8 mouse cellular contexts compared by ENCODE assay signal in the genomic region with DNA sequence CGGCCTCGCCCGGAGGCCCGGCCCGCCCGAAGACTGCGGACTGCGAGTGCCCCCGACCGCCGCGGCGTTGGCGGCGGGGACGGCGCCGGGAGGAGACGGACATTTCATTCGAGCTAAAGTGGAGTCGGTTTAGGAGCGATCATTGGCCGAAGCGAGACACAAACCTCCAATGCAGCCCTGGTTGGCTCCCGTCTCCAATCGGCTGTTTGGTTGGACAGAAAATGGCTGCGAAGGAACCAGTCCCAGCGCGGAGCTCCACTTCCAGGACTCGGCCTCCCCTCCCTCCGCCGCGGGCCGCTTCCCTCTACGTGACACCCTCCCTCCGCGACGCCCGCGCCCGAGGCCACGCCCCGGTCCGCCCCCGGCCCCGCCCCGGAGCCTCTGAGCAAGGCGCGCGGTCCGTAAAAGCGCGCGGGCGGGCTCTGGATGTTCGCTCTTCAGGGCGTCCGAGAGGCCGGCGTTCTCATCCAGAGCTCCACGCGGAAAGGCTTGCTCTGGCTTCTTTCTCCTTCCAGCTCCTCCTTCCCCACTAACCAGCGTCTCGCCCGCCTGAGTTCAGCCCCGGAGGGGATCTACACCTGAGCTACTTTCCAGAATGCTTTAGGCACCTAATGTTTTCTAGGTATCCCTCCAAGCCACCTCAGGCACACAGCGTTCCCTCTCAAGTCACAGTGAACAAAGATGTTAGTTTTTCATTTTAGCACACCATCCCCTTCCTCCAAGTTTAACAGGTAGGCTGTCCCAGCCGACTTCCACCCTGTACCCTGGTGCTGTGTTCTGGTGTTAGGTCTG. TPM values are rescaled to one million over a fixed set of nuclear protein-coding genes. Genes with fewer than 3 reads are reported as not detected.
DNase-seq lines count a peak whose midpoint lies in the region; ATAC-seq and TF ChIP-seq lines count a peak whose summit lies in the region.

A gene (minus strand): TSS at position 305 of the 792 bp plus-strand sequence.

- peak; percentile 99 for DNase-seq in brain, embryonic 14.5 days (ENCODE audit: low read depth)
- peak; percentile 96 for DNase-seq in liver, adult 2 months (ENCODE audit: extremely low read depth, low read depth, low spot score)
- DNase-seq in splenic B cell, adult 2 months (ENCODE audit: low read depth, low spot score): peak; percentile 96

- peak within 1 kb of the TSS; percentile 90 for H3K9ac ChIP-seq in heart, embryonic 11.5 days (ENCODE audit: low read depth, low read length)
- H3K9ac ChIP-seq in kidney, embryonic 16.5 days (replicated peaks; ENCODE audit: low read length): peak within 1 kb of the TSS; percentile 99
- H3K9ac ChIP-seq in liver, adult 2 months (ENCODE audit: low read depth, low read length): peak within 1 kb of the TSS; percentile 95

- peak within 1 kb of the TSS; percentile 99 for H3K27ac ChIP-seq in heart, embryonic 11.5 days (ENCODE audit: low read depth, low read length)
- peak within 1 kb of the TSS; percentile 100 for H3K27ac ChIP-seq in kidney, embryonic 16.5 days (ENCODE audit: low read length)
- peak within 1 kb of the TSS; percentile 85 for H3K27ac ChIP-seq in liver, adult 2 months (replicated peaks; ENCODE audit: insufficient read depth, low read depth, low read length)

- peak; percentile 98 for ATAC-seq in heart, embryonic 11.5 days (replicated peaks; ENCODE audit: insufficient number of reproducible peaks, low FRiP score, low TSS enrichment)
- peak; percentile 97 for ATAC-seq in kidney, embryonic 16.5 days (ENCODE audit: low FRiP score, low TSS enrichment)

- peak within 1 kb of the TSS; percentile 74 for H3ac ChIP-seq in C2C12 (ENCODE audit: control insufficient read depth, insufficient read length, low read depth)
- H3ac ChIP-seq in myocyte (ENCODE audit: control insufficient read depth, insufficient read length): peak within 1 kb of the TSS; percentile 97

- H3K4me2 ChIP-seq in heart, embryonic 11.5 days: peak within 1 kb of the TSS; percentile 85
- H3K4me2 ChIP-seq in kidney, embryonic 16.5 days (replicated peaks; ENCODE audit: low read depth, low read length): peak within 1 kb of the TSS; percentile 83
- peak within 1 kb of the TSS; percentile 99 for H3K4me2 ChIP-seq in myocyte (ENCODE audit: low read depth)

- H3K9me3 ChIP-seq in erythroblast, embryonic 14.5 days (ENCODE audit: control insufficient read depth, low read length): no peaks in the 10 kb centered on the region
- no peaks in the 10 kb centered on the region for H3K9me3 ChIP-seq in heart, embryonic 11.5 days (replicated peaks; ENCODE audit: control insufficient read depth, low read length)
- no peaks in the 10 kb centered on the region for H3K9me3 ChIP-seq in kidney, embryonic 16.5 days (ENCODE audit: low read length)

- no peak for TF ChIP-seq CTCF in C2C12 (IDR thresholded peaks at IDR 0.05; ENCODE audit: control insufficient read depth, insufficient read depth, insufficient read length)
- no peak for TF ChIP-seq CTCF in brain, embryonic 14.5 days (IDR thresholded peaks at IDR 0.05; ENCODE audit: borderline replicate concordance, extremely low read depth, insufficient read depth, insufficient read length)
- no peak for TF ChIP-seq CTCF in liver, adult 2 months (IDR thresholded peaks at IDR 0.05; ENCODE audit: low read depth, low read length)

- TF ChIP-seq POLR2A in brain, embryonic 14.5 days (IDR thresholded peaks at IDR 0.05; ENCODE audit: borderline replicate concordance, extremely low read depth, insufficient read depth, insufficient read length, poor library complexity, severe bottlenecking): peak; percentile 98
- peak; percentile 96 for TF ChIP-seq POLR2A in liver, adult 2 months (IDR thresholded peaks at IDR 0.05; ENCODE audit: extremely low read depth, insufficient read depth, low read length)
- peak; percentile 82 for TF ChIP-seq POLR2A in myocyte (IDR thresholded peaks at IDR 0.05; ENCODE audit: insufficient read length, low read depth)

- H3K79me3 ChIP-seq in C2C12 (ENCODE audit: low read depth): peaks cover 33% of the 10 kb centered on the region

- peaks cover 49% of the 10 kb centered on the region for H3K4me1 ChIP-seq in erythroblast, embryonic 14.5 days (ENCODE audit: control insufficient read depth)
- H3K4me1 ChIP-seq in heart, embryonic 11.5 days (ENCODE audit: control insufficient read depth, insufficient read depth, low read length): peaks cover 19% of the 10 kb centered on the region
- H3K4me1 ChIP-seq in kidney, embryonic 16.5 days (ENCODE audit: insufficient read depth, low read length): peaks cover 30% of the 10 kb centered on the region
- H3K4me1 ChIP-seq in liver, adult 2 months (ENCODE audit: control insufficient read depth, insufficient read depth, low read length): peaks cover 18% of the 10 kb centered on the region

- H3K4me3 ChIP-seq in C2C12 (ENCODE audit: insufficient read depth, poor library complexity, severe bottlenecking): peak within 1 kb of the TSS; percentile 85
- peak within 1 kb of the TSS; percentile 92 for H3K4me3 ChIP-seq in erythroblast, embryonic 14.5 days (replicated peaks)
- peak within 1 kb of the TSS; percentile 81 for H3K4me3 ChIP-seq in heart, embryonic 11.5 days (ENCODE audit: low read depth, low read length)
- H3K4me3 ChIP-seq in kidney, embryonic 16.5 days (ENCODE audit: low read length): peak within 1 kb of the TSS; percentile 89
- H3K4me3 ChIP-seq in liver, adult 2 months (ENCODE audit: insufficient read depth, low read depth, low read length): peak within 1 kb of the TSS; percentile 96
- peak within 1 kb of the TSS; percentile 38 for H3K4me3 ChIP-seq in myocyte

- H3K27me3 ChIP-seq in C2C12 (ENCODE audit: control insufficient read depth, insufficient read depth, insufficient read length): no peaks in the 10 kb centered on the region
- H3K27me3 ChIP-seq in erythroblast, embryonic 14.5 days (ENCODE audit: control insufficient read depth): no peaks in the 10 kb centered on the region
- H3K27me3 ChIP-seq in heart, embryonic 11.5 days (ENCODE audit: control insufficient read depth, insufficient read depth, low read length): no peaks in the 10 kb centered on the region
- no peaks in the 10 kb centered on the region for H3K27me3 ChIP-seq in kidney, embryonic 16.5 days (ENCODE audit: insufficient read depth, low read length)
- H3K27me3 ChIP-seq in liver, adult 2 months (ENCODE audit: control insufficient read depth, insufficient read depth, low read length): no peaks in the 10 kb centered on the region
- no peaks in the 10 kb centered on the region for H3K27me3 ChIP-seq in myocyte (ENCODE audit: control insufficient read depth, insufficient read depth, insufficient read length)
- no peaks in the 10 kb centered on the region for H3K27me3 ChIP-seq in splenic B cell, adult 2 months (ENCODE audit: control insufficient read depth, insufficient read depth, low read length, poor library complexity, severe bottlenecking)

- peaks cover 25% of the 10 kb centered on the region for H3K36me3 ChIP-seq in C2C12 (ENCODE audit: control insufficient read depth, insufficient read depth)
- H3K36me3 ChIP-seq in erythroblast, embryonic 14.5 days (ENCODE audit: control insufficient read depth): peaks cover 29% of the 10 kb centered on the region
- peaks cover 14% of the 10 kb centered on the region for H3K36me3 ChIP-seq in heart, embryonic 11.5 days (ENCODE audit: control insufficient read depth, insufficient read depth, low read length)
- peaks cover 23% of the 10 kb centered on the region for H3K36me3 ChIP-seq in kidney, embryonic 16.5 days (ENCODE audit: insufficient read depth, low read length)
- H3K36me3 ChIP-seq in liver, adult 2 months (ENCODE audit: control insufficient read depth, insufficient read depth, low read length): no peaks in the 10 kb centered on the region
- H3K36me3 ChIP-seq in myocyte (ENCODE audit: control insufficient read depth, insufficient read depth): peaks cover 4% of the 10 kb centered on the region
- peaks cover 6% of the 10 kb centered on the region for H3K36me3 ChIP-seq in splenic B cell, adult 2 months (ENCODE audit: control insufficient read depth, insufficient read depth, low read length, poor library complexity, severe bottlenecking)

- under 1% methylated on average over 62 of the region's 68 CpGs for WGBS in heart, embryonic 11.5 days (ENCODE audit: insufficient replicate concordance)
- under 1% methylated on average over 65 of the region's 68 CpGs for WGBS in kidney, embryonic 16.5 days
- under 1% methylated on average over 64 of the region's 68 CpGs for WGBS in liver, adult 2 months

- peaks cover 44% of the 10 kb centered on the region for H3K79me2 ChIP-seq in C2C12 (ENCODE audit: control insufficient read depth, insufficient read depth)
- no peaks in the 10 kb centered on the region; the same call in 1 of the 2 replicates for H3K79me2 ChIP-seq in liver, adult 2 months (ENCODE audit: control insufficient read depth, insufficient read depth, low read length)
- peaks cover 41% of the 10 kb centered on the region for H3K79me2 ChIP-seq in myocyte (ENCODE audit: control insufficient read depth, insufficient read depth)

TF ChIP-seq in C2C12, 6 proteins besides CTCF, POLR2A, EP300 and RAD21:
- peak; percentile 50 for TF ChIP-seq MAX (IDR thresholded peaks at IDR 0.05)
- TF ChIP-seq MYOD1 (IDR thresholded peaks at IDR 0.05; ENCODE audit: control insufficient read depth, insufficient read length, low read depth): no peak
- no peak for TF ChIP-seq USF1 (IDR thresholded peaks at IDR 0.05; ENCODE audit: low read depth)
- TF ChIP-seq CEBPB (IDR thresholded peaks at IDR 0.05; ENCODE audit: low read depth): no peak
- TF ChIP-seq FOSL1 (IDR thresholded peaks at IDR 0.05; ENCODE audit: insufficient read depth, low read length, poor library complexity, severe bottlenecking): no peak
- no peak for TF ChIP-seq MYOG (IDR thresholded peaks at IDR 0.05; ENCODE audit: control insufficient read depth, extremely low read depth, insufficient read length)

TF ChIP-seq in myocyte, 11 proteins besides CTCF, POLR2A, EP300 and RAD21 (continues in another document):
- TF ChIP-seq USF1 (IDR thresholded peaks at IDR 0.05; ENCODE audit: low read depth) (no peak), E2F4 (IDR thresholded peaks at IDR 0.05; ENCODE audit: insufficient read depth) (peak; percentile 49), POLR2AphosphoS2 (IDR thresholded peaks at IDR 0.05; ENCODE audit: insufficient read length, low read depth) (peak; percentile 65), REST (IDR thresholded peaks at IDR 0.05; ENCODE audit: insufficient read depth, insufficient read length) (no peak), MAX (IDR thresholded peaks at IDR 0.05; ENCODE audit: low read depth) (no peak), CEBPB (IDR thresholded peaks at IDR 0.05; ENCODE audit: insufficient read depth, poor library complexity, severe bottlenecking) (no peak)

RNA-seq across cellular contexts. Expression of the gene that starts here (rescaled TPM):
- polyA plus RNA-seq in C2C12 (2012; fragmentation: generic; extraction: Trizol): 11.9 TPM
- 55.7 and 64.5 TPM in 2 replicates for polyA plus RNA-seq in brain, embryonic 14.5 days (2012; rRNA removed)
- 3.5 and 3.6 TPM in 2 replicates for polyA plus RNA-seq in erythroblast, embryonic 14.5 days (2012)
- polyA plus RNA-seq in heart, embryonic 11.5 days (2014; fragmentation: Nextera tagmentation; extraction: Ambion mirVana): 27.1 and 29.9 TPM in 2 replicates
- 47.1 and 48.3 TPM in 2 replicates for polyA plus RNA-seq in kidney, embryonic 16.5 days (2015; fragmentation: Nextera tagmentation; extraction: Ambion mirVana)
- total RNA-seq in liver, adult 2 months (2014; rRNA removed): 30.8 and 34.8 TPM in 2 replicates
- 29.0 and 30.2 TPM in 2 replicates for polyA plus RNA-seq in liver, adult 2 months (2012; rRNA removed)
- 7.4 TPM for polyA plus RNA-seq in myocyte (2012; fragmentation: generic; extraction: Trizol)

Comparison
In these comparisons a context has a peak if more than half of its experiments do, and no peak if none do; other contexts are left out.
1. Peak in every context shown above with its lines: DNase-seq, ATAC-seq, H3K4me3 ChIP-seq and H3K27ac ChIP-seq.
2. H3K4me3 ChIP-seq: peak in every context shown above with its lines; median percentile 96 in liver, adult 2 months; 92 in erythroblast, embryonic 14.5 days; 89 in kidney, embryonic 16.5 days; 85 in C2C12; 81 in heart, embryonic 11.5 days; 38 in myocyte.